In the genomic region with DNA sequence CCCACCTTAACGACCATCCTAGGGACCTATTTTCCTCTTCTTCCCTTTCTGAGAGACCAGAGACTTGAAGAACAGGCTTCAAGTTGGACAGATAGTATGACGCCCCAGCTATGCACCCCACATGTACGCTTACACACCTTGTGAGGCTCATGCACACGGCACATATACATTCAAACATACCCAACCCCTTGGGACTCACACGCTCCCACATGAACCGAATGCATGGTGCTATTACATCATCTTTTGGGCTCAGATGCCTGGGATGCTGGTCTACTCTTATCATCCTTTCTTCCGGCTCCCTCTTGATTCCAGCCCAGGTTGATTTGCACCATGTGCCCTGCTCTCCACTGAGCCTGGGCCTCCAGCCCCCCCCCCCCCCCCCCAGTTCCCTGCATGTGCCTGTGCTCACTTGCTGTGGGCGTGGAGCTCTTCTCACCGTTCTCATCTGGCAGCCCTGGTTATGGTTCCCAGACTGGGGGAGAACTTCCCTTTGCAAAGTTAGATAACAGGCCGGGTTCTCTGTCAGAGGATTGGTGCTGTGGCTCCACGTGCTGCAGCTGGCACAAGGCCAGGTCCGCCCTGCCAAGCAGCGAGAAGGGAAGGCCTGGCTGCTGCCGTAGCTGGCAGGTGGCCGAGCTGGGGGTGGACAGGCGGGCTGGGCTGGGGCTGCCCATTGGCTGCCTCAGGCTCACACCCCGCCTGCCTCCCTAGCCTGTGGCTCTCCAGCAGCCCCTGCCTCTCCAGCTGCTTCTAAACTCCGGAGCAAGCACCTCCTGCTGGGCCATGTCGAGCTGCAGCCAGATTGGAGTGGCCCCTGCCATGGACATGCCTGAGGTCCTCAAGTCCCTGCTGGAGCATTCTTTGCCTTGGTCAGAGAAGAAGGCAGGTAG, we compare ENCODE assay signal across 8 mouse cellular contexts. TPM values are rescaled to one million over a fixed set of nuclear protein-coding genes. Genes with fewer than 3 reads are reported as not detected.
DNase-seq lines count a peak whose midpoint lies in the region; ATAC-seq lines count a peak whose summit lies in the region.

Gene Tef (plus strand): TSS at position 421 of the 890 bp plus-strand sequence.

- no peaks in the 10 kb centered on the region for H3K36me3 ChIP-seq in hindbrain, embryonic 14.5 days (replicated peaks; ENCODE audit: control insufficient read depth, insufficient read depth)

- peak; percentile 95 for ATAC-seq in hindbrain, embryonic 14.5 days (ENCODE audit: low FRiP score)

- no peaks in the 10 kb centered on the region for H3K9me3 ChIP-seq in hindbrain, embryonic 14.5 days (ENCODE audit: control insufficient read depth, low read length)

- H3K4me3 ChIP-seq in hindbrain, embryonic 14.5 days (replicated peaks; ENCODE audit: low read length) = peak within 1 kb of the TSS; percentile 22

- H3K9ac ChIP-seq in hindbrain, embryonic 14.5 days = peak within 1 kb of the TSS; percentile 45

- peak within 1 kb of the TSS; percentile 54 for H3K4me2 ChIP-seq in hindbrain, embryonic 14.5 days (replicated peaks)

- 27% methylated on average over 19 of the region's 19 CpGs for WGBS in hindbrain, embryonic 14.5 days

- peak; percentile 50 for DNase-seq in R1 (ENCODE audit: low read depth, low spot score)
- peak; percentile 100 for DNase-seq in cerebellum, postnatal 25 days
- DNase-seq in frontal cortex, postnatal 25 days (ENCODE audit: low spot score in 2 of 2) = peak; percentile 98 to 100
- peak; percentile 95 for DNase-seq in hindbrain, embryonic 14.5 days (ENCODE audit: low spot score)
- DNase-seq in layer of hippocampus, postnatal 36 days = peak; percentile 100
- DNase-seq in lung, postnatal 36 days = peak; percentile 99
- peak; percentile 99 for DNase-seq in retina, postnatal 1 day
- DNase-seq in urinary bladder, adult 18-20 months (ENCODE audit: low spot score in 2 of 2) = peak; percentile 97 to 99

- no peaks in the 10 kb centered on the region for H3K27me3 ChIP-seq in hindbrain, embryonic 14.5 days (ENCODE audit: control insufficient read depth, insufficient read depth, low read length)

- H3K27ac ChIP-seq in hindbrain, embryonic 14.5 days = peak within 1 kb of the TSS; percentile 58

- peaks cover 29% of the 10 kb centered on the region for H3K4me1 ChIP-seq in hindbrain, embryonic 14.5 days (replicated peaks; ENCODE audit: control insufficient read depth, insufficient read depth, low read length)

RNA-seq across cellular contexts. Expression of gene Tef, which starts in this region (rescaled TPM):
- polyA plus RNA-seq in hindbrain, embryonic 14.5 days (2014; fragmentation: Nextera tagmentation; extraction: Ambion mirVana) = 16.8 and 18.7 TPM in 2 replicates
- 100 to 1,000 TPM; 300 to 307 TPM for total RNA-seq in layer of hippocampus, postnatal 36 days (2021)

Comparison
In these comparisons a context has a peak if more than half of its experiments do, and no peak if none do; other contexts are left out.
1. Peak in every context shown above with its lines: DNase-seq, ATAC-seq, H3K4me3 ChIP-seq and H3K27ac ChIP-seq.
2. DNase-seq: peak in every context shown above with its lines; median percentile 100 in cerebellum, postnatal 25 days; 100 in layer of hippocampus, postnatal 36 days; 99 in frontal cortex, postnatal 25 days; 99 in lung, postnatal 36 days; 99 in retina, postnatal 1 day; 98 in urinary bladder, adult 18-20 months; 95 in hindbrain, embryonic 14.5 days; 50 in R1.